Mouse (Mus musculus): Measurements from ENCODE around the gene Stpg3. TPM values are rescaled to one million over a fixed set of nuclear protein-coding genes. Genes with fewer than 3 reads are reported as not detected.
"Not testable (repeated sequence)": the region's sequence is repeated elsewhere in the genome, so short reads cannot be mapped to it uniquely, and the experiment has no call there.

The Stpg3 gene
- total and polyA plus RNA-seq, 3 experiments, result 0.07 TPM; not detected in 2

GRCm38 (mm10) chr2:25257250-25257649 is 42.8 kb upstream of the Stpg3 start:
- H3K9ac ChIP-seq (ENCODE audit: control insufficient read depth, low read depth, low read length, poor library complexity, severe bottlenecking), result peak overlapping the region; percentile 54
- peaks cover 2 to 14% of the 10 kb centered on the region in 2 experiments; a peak in 1 of 4 replicates for H3K4me1 ChIP-seq (ENCODE audit: control insufficient read depth in 1 of 2, insufficient read depth in 2 of 2, low read length in 2 of 2)
- not testable (repeated sequence) for H3K36me3 ChIP-seq (ENCODE audit: control insufficient read depth in 1 of 2, insufficient read depth in 2 of 2, low read length in 2 of 2); H3K27ac ChIP-seq (ENCODE audit: control insufficient read depth, low read depth, low read length); H3K9me3 ChIP-seq (replicated peaks; ENCODE audit: insufficient read depth, low read length); DNase-seq (ENCODE audit: low read depth, low spot score); H3K27me3 ChIP-seq (ENCODE audit: control insufficient read depth in 1 of 2, insufficient read depth in 2 of 2, low read length in 2 of 2)
- peaks cover 20% of the 10 kb centered on the region for H3K79me2 ChIP-seq (ENCODE audit: control insufficient read depth, insufficient read depth, low read length, poor library complexity)
- TF ChIP-seq TBP (IDR thresholded peaks at IDR 0.05; ENCODE audit: low read depth, low read length), result peak; percentile 74
- peak overlapping the region; percentile 31 to 32; a peak in 3 of 4 replicates for H3K4me3 ChIP-seq (ENCODE audit: control insufficient read depth in 1 of 2, insufficient read depth in 1 of 2, low read depth in 2 of 2, low read length in 2 of 2)

- H3K9me3 ChIP-seq (replicated peaks; ENCODE audit: insufficient read depth, low read length); H3K27me3 ChIP-seq (ENCODE audit: control insufficient read depth in 1 of 2, insufficient read depth in 2 of 2, low read length in 2 of 2); H3K36me3 ChIP-seq (ENCODE audit: control insufficient read depth in 1 of 2, insufficient read depth in 2 of 2, low read length in 2 of 2); H3K27ac ChIP-seq (ENCODE audit: control insufficient read depth, low read depth, low read length): not testable (repeated sequence)
- Histone ChIP-seq H3K4me3 (ENCODE audit: control insufficient read depth in 1 of 2, insufficient read depth in 1 of 2, low read depth in 2 of 2, low read length in 2 of 2) (peak overlapping the region; percentile 87 to 97), H3K4me1 (ENCODE audit: control insufficient read depth in 1 of 2, insufficient read depth in 2 of 2, low read length in 2 of 2) (peaks cover 2 to 14% of the 10 kb centered on the region in 2 experiments; a peak in 1 of 4 replicates), H3K79me2 (ENCODE audit: control insufficient read depth, insufficient read depth, low read length, poor library complexity) (peaks cover 20% of the 10 kb centered on the region), H3K9ac (ENCODE audit: control insufficient read depth, low read depth, low read length, poor library complexity, severe bottlenecking) (peak overlapping the region; percentile 96)
- TF ChIP-seq ELF1 (IDR thresholded peaks at IDR 0.05; ENCODE audit: low read depth, low read length), result peak; percentile 47; the same call in 1 of the 2 replicates
- 0 out of 2 replicates have a peak, but pooled peaks have one; percentile 22 for TF ChIP-seq TBP (IDR thresholded peaks at IDR 0.05; ENCODE audit: low read depth, low read length)
- TF ChIP-seq ZC3H11A (IDR thresholded peaks at IDR 0.05; ENCODE audit: low read depth, low read length), result peak; percentile 78
- TF ChIP-seq ZNF384 (IDR thresholded peaks at IDR 0.05; ENCODE audit: low read depth, low read length), result 0 out of 2 replicates have a peak, but pooled peaks have one; percentile 54
- TF ChIP-seq NRF1 (IDR thresholded peaks at IDR 0.05; ENCODE audit: insufficient read depth, low read depth, low read length, poor library complexity, severe bottlenecking), result 0 out of 2 replicates have a peak, but pooled peaks have one; percentile 9
- peak; percentile 76 for TF ChIP-seq SMC3 (IDR thresholded peaks at IDR 0.05; ENCODE audit: low read depth, low read length)
- peak; percentile 38 to 72 (median 59) for TF ChIP-seq CTCF (IDR thresholded peaks at IDR 0.05 in 2 of 3, conservative IDR thresholded peaks at IDR 0.05 in 1 of 3; ENCODE audit: control insufficient read depth in 1 of 3, insufficient read depth in 1 of 3, low read depth in 2 of 3, low read length in 3 of 3, poor library complexity in 1 of 3, severe bottlenecking in 1 of 3)
- TF ChIP-seq RAD21 (IDR thresholded peaks at IDR 0.05; ENCODE audit: low read depth, low read length), result peak; percentile 81
- TF ChIP-seq MYC (IDR thresholded peaks at IDR 0.05; ENCODE audit: low read depth, low read length), result peak; percentile 92
- TF ChIP-seq HCFC1 (IDR thresholded peaks at IDR 0.05; ENCODE audit: low read depth, low read length), result peak; percentile 56; the same call in 1 of the 2 replicates
- peak; percentile 76 for TF ChIP-seq MXI1 (IDR thresholded peaks at IDR 0.05; ENCODE audit: low read depth, low read length)
- peak; percentile 91 for TF ChIP-seq SIN3A (IDR thresholded peaks at IDR 0.05; ENCODE audit: low read length)
- peak; percentile 90 for DNase-seq (ENCODE audit: low read depth, low spot score)
These were observed 42.1 kb upstream of the Stpg3 start for GRCm38 (mm10) chr2:25256443-25257109.

DNA sequence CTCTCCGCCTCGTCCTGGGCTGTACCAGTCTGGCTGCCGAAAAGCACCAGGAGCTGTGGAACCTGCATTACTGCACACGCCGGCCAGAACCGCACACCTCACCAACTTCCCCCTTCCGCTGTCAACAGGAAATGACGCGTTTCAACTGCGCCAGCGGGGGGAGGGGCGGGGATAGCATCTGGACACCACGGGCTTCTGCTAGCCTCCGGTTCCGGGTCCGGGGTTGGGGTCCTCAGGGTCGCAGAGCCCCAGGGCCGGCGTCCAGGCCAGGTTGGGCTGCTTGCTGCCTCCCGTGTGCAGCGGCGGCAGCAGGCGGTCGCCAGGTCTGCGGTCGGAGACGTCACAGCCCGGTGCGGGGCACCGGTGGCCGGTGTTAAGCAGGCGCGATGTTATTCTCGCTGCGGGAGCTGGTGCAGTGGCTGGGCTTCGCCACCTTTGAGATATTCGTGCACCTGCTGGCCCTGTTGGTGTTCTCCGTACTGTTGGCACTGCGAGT is 40.9 kb upstream of the Stpg3 start, which contains the start of gene Tmem203:
TSS of gene Tmem203 (plus strand) at position 156 of the 496 bp plus-strand sequence.
- Histone ChIP-seq H3K9me3 (replicated peaks; ENCODE audit: insufficient read depth, low read length) (no peaks in the 10 kb centered on the region), H3K9ac (ENCODE audit: control insufficient read depth, low read depth, low read length, poor library complexity, severe bottlenecking) (peak within 1 kb of the TSS; percentile 96), H3K27ac (ENCODE audit: control insufficient read depth, low read depth, low read length) (peak within 1 kb of the TSS; percentile 69), H3K79me2 (ENCODE audit: control insufficient read depth, insufficient read depth, low read length, poor library complexity) (peaks cover 20% of the 10 kb centered on the region), H3K4me1 (ENCODE audit: control insufficient read depth in 1 of 2, insufficient read depth in 2 of 2, low read length in 2 of 2) (peaks cover 2 to 12% of the 10 kb centered on the region in 2 experiments; a peak in 1 of 4 replicates), H3K4me3 (ENCODE audit: control insufficient read depth in 1 of 2, insufficient read depth in 1 of 2, low read depth in 2 of 2, low read length in 2 of 2) (peak within 1 kb of the TSS; percentile 87 to 97), H3K36me3 (ENCODE audit: control insufficient read depth in 1 of 2, insufficient read depth in 2 of 2, low read length in 2 of 2) (peaks cover 0 to 8% of the 10 kb centered on the region in 2 experiments; a peak in 2 of 4 replicates), H3K27me3 (ENCODE audit: control insufficient read depth in 1 of 2, insufficient read depth in 2 of 2, low read length in 2 of 2) (no peaks in the 10 kb centered on the region)
- DNase-seq (ENCODE audit: low read depth, low spot score), result peak; percentile 95
- TF ChIP-seq BHLHE40 (IDR thresholded peaks at IDR 0.05; ENCODE audit: borderline replicate concordance, low read depth, low read length), result no peak
- peak; percentile 70; the same call in 1 of the 2 replicates for TF ChIP-seq TBP (IDR thresholded peaks at IDR 0.05; ENCODE audit: low read depth, low read length)
- peak; percentile 65 for TF ChIP-seq POLR2AphosphoS2 (IDR thresholded peaks at IDR 0.05; ENCODE audit: low read length)
- no peak for TF ChIP-seq E2F4 (IDR thresholded peaks at IDR 0.05; ENCODE audit: borderline replicate concordance, low read depth, low read length)
- TF ChIP-seq JUND (IDR thresholded peaks at IDR 0.05; ENCODE audit: low read depth, low read length), result no peak
- TF ChIP-seq KAT2A (conservative IDR thresholded peaks at IDR 0.05; ENCODE audit: low read depth, low read length), result peak; percentile 74; the same call in 1 of the 2 replicates
- TF ChIP-seq ZC3H11A (IDR thresholded peaks at IDR 0.05; ENCODE audit: low read depth, low read length), result no peak
- no peak for TF ChIP-seq POLR2AphosphoS5 (IDR thresholded peaks at IDR 0.05; ENCODE audit: borderline replicate concordance, low read depth, low read length)
- peak; percentile 74 for TF ChIP-seq CHD2 (IDR thresholded peaks at IDR 0.05; ENCODE audit: low read length)
- TF ChIP-seq RAD21 (IDR thresholded peaks at IDR 0.05; ENCODE audit: low read depth, low read length), result no peak
- TF ChIP-seq UBTF (IDR thresholded peaks at IDR 0.05; ENCODE audit: borderline replicate concordance, insufficient read depth, low read depth, low read length), result no peak
- no peak for TF ChIP-seq RCOR1 (IDR thresholded peaks at IDR 0.05; ENCODE audit: low read depth, low read length)
- TF ChIP-seq GABPA (IDR thresholded peaks at IDR 0.05; ENCODE audit: low read depth, low read length), result no peak
- TF ChIP-seq GATA1 (IDR thresholded peaks at IDR 0.05; ENCODE audit: low read depth, low read length), result no peak
